Mouse (Mus musculus) kidney, adult 2 months (tissue): ENCODE results near the gene Rsrc1. TPM values are rescaled to one million over a fixed set of nuclear protein-coding genes. Genes with fewer than 3 reads are reported as not detected.

ENCODE experiments used
- DNase-seq: peaks from one replicate; pipeline ENCODE4 v3.0.0; 2021
- H3K27ac ChIP-seq: fragments of 200-500 bp; 2 replicates; pipeline ENCODE4 v1.5.1; 2012; ENCODE audit warnings: low read depth, low read length, control low read depth, inconsistent platforms; ENCODE audit not compliant: insufficient read depth
- H3K27me3 ChIP-seq: fragments of 200-500 bp; replicated peaks from 2 replicates; pipeline ENCODE4 v1.6.1; 2012; ENCODE audit warnings: mild to moderate bottlenecking, moderate library complexity, low read length, inconsistent platforms; ENCODE audit not compliant: control insufficient read depth, insufficient read depth
- H3K36me3 ChIP-seq: fragments of 200-500 bp; 2 replicates; pipeline ENCODE4 v1.6.1; 2012; ENCODE audit warnings: mild to moderate bottlenecking, moderate library complexity, low read length, inconsistent platforms; ENCODE audit not compliant: control insufficient read depth, insufficient read depth
- H3K4me1 ChIP-seq: fragments of 200-500 bp; 2 replicates; pipeline ENCODE4 v1.6.1; 2011; ENCODE audit warnings: low read length; ENCODE audit not compliant: control insufficient read depth, insufficient read depth
- H3K4me3 ChIP-seq: fragments of 200-500 bp; 2 replicates; pipeline ENCODE4 v1.5.1; 2011; ENCODE audit warnings: mild to moderate bottlenecking, low read depth, low read length, control low read depth; ENCODE audit not compliant: insufficient read depth
- CTCF ChIP-seq: fragments of 200-500 bp; conservative IDR thresholded peaks from 2 replicates; pipeline ENCODE4 v1.5.1; 2011; ENCODE audit warnings: low read depth, mild to moderate bottlenecking, control low read depth, low read length, moderate library complexity, mixed read lengths; ENCODE audit not compliant: insufficient read depth, insufficient read length
- POLR2A ChIP-seq: fragments of 200-500 bp; IDR thresholded peaks from one replicate; pipeline ENCODE4 v1.6.1; 2011; ENCODE audit warnings: low read depth, low read length, control low read depth
- WGBS: fragments of 180-500 bp; shearing (Covaris S2); methylation state at CpG from one replicate; pipeline ENCODE4 v1.1.7; 2018; 5-methylcytosine and 5-hydroxymethylcytosine counted together
- polyA plus RNA-seq: library from polyadenylated mRNA; depleted of rRNA; stranded (reverse); fragments of >200 nt; gene quantifications from 2 replicates; pipeline ENCODE4 v1.2.3, GENCODE M21; 2012

The Rsrc1 gene
- polyA plus RNA-seq, 1 experiment, result 4.4 TPM

GRCm38 (mm10) chr3:66972191-66972950 is 8.8 kb upstream of the Rsrc1 start:
- TF ChIP-seq CTCF (no peak), POLR2A (no peak)
- no peaks in the 10 kb centered on the region for H3K4me1 ChIP-seq
- WGBS, result 12% methylated on average over 16 of the region's 16 CpGs
- peaks cover 15% of the 10 kb centered on the region for H3K27me3 ChIP-seq
- no peak overlapping the region for H3K27ac ChIP-seq
- no peaks in the 10 kb centered on the region for H3K36me3 ChIP-seq
- DNase-seq, result peak; percentile 14
- no peak overlapping the region for H3K4me3 ChIP-seq

GRCm38 (mm10) chr3:66973391-66973943 is 7.7 kb upstream of the Rsrc1 start:
- H3K27me3 ChIP-seq, result peaks cover 15% of the 10 kb centered on the region
- no peak overlapping the region for H3K27ac ChIP-seq
- no peaks in the 10 kb centered on the region for H3K36me3 ChIP-seq
- H3K4me3 ChIP-seq, result peak overlapping the region; percentile 37
- DNase-seq, result peak; percentile 83
- no peaks in the 10 kb centered on the region for H3K4me1 ChIP-seq
- no peak for TF ChIP-seq CTCF
- no peak for TF ChIP-seq POLR2A
- under 1% methylated on average over 59 of the region's 59 CpGs for WGBS

- Histone ChIP-seq H3K4me1 (no peaks in the 10 kb centered on the region), H3K36me3 (no peaks in the 10 kb centered on the region), H3K27me3 (peaks cover 17% of the 10 kb centered on the region), H3K4me3 (no peak overlapping the region), H3K27ac (no peak overlapping the region)
- DNase-seq, result no peak
- 10% methylated on average over 3 of the region's 3 CpGs for WGBS
- no peak for TF ChIP-seq POLR2A
- TF ChIP-seq CTCF, result no peak
These were observed 6.7 kb upstream of the Rsrc1 start for GRCm38 (mm10) chr3:66974501-66974900.

DNA sequence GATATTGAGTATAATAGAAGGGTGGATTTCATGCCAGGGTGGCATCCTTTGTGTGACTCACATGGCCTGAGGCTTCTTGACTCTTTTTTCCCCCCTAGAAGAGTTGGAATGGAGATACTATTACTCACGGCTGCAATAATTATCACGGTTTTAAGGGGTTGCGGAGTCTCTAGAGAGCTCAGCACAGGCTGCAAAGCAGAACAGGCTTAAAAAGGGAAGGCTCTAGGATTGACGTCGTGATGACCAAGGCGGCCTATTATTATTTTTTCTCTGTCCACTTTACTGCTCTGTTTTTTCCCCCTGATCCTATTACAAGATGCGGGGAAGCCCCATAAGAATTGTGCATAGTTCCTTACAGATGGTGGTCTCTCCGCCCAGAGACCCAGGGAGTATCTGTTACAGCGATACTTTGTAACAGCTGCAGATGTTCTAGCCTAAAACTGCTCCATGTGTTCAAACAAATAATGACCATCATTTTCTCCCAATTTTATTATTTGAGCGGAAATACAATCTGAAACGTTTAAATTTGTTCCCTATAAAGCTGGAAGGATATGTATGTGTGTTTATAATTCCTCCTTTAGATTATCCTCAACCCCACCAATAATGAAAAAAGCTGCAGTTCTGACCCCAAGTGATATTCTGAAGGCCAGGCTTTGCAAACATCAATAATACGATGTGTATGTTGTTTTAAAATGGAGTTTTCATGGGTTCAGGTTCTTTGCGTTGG is 4.1 kb upstream of the Rsrc1 start:
- peaks cover 16% of the 10 kb centered on the region for H3K27me3 ChIP-seq
- H3K4me3 ChIP-seq, result no peak overlapping the region
- H3K36me3 ChIP-seq, result no peaks in the 10 kb centered on the region
- H3K27ac ChIP-seq, result no peak overlapping the region
- no peak for DNase-seq
- H3K4me1 ChIP-seq, result no peaks in the 10 kb centered on the region
- no peak for TF ChIP-seq POLR2A
- no peak for TF ChIP-seq CTCF
- WGBS, result 12% methylated on average over 13 of the region's 13 CpGs

GRCm38 (mm10) chr3:66977811-66978456 is 3.3 kb upstream of the Rsrc1 start:
- TF ChIP-seq POLR2A (no peak), CTCF (no peak)
- WGBS, result 7% methylated on average over 25 of the region's 25 CpGs
- no peaks in the 10 kb centered on the region for H3K4me1 ChIP-seq
- H3K4me3 ChIP-seq, result no peak overlapping the region
- no peak overlapping the region for H3K27ac ChIP-seq
- peaks cover 13% of the 10 kb centered on the region for H3K27me3 ChIP-seq
- no peaks in the 10 kb centered on the region for H3K36me3 ChIP-seq
- no peak for DNase-seq

GRCm38 (mm10) chr3:66978457-66979381 is 2.5 kb upstream of the Rsrc1 start:
- WGBS, result 5% methylated on average over 45 of the region's 45 CpGs
- H3K36me3 ChIP-seq, result no peaks in the 10 kb centered on the region
- H3K4me1 ChIP-seq, result no peaks in the 10 kb centered on the region
- peak; percentile 2 for DNase-seq
- TF ChIP-seq CTCF (no peak), POLR2A (no peak)
- no peak overlapping the region for H3K27ac ChIP-seq
- H3K4me3 ChIP-seq, result no peak overlapping the region
- peaks cover 7% of the 10 kb centered on the region for H3K27me3 ChIP-seq
